Mouse (Mus musculus) liver, embryonic 14.5 days (tissue): ENCODE data around the gene Tnc. TPM values are rescaled to one million over a fixed set of nuclear protein-coding genes. Genes with fewer than 3 reads are reported as not detected.

Source experiments
- ATAC-seq: fragments of 200-750 bp; cut with Nextera tagmentation; 2 replicates; pipeline ENCODE4 v1.8.0; 2017; ENCODE audit warnings: moderate number of reproducible peaks, mild to moderate bottlenecking, moderate library complexity; ENCODE audit not compliant: insufficient read depth
- DNase-seq, 3 experiments: peaks; one replicate each; pipeline ENCODE4 v3.0.0-alpha.2; 2012 to 2013; ENCODE audit warnings: low read depth in 3 of 3, low spot score in 3 of 3
- H3K27ac ChIP-seq: fragments of 300-500 bp; sonication (generic); 2 replicates; pipeline ENCODE4 v1.5.1; 2014; ENCODE audit warnings: moderate library complexity, mild to moderate bottlenecking, control low read depth, inconsistent platforms
- H3K27me3 ChIP-seq: fragments of 300-500 bp; sonication (generic); 2 replicates; pipeline ENCODE4 v1.6.1; 2014; ENCODE audit warnings: mild to moderate bottlenecking, low read length, moderate library complexity; ENCODE audit not compliant: control insufficient read depth, insufficient read depth
- H3K36me3 ChIP-seq: fragments of 300-500 bp; sonication (generic); replicated peaks from 2 replicates; pipeline ENCODE4 v1.6.1; 2014; ENCODE audit warnings: low read depth; ENCODE audit not compliant: control insufficient read depth, insufficient read depth
- H3K4me1 ChIP-seq, 2 experiments: fragments of 200-500 bp in 1 of 2; fragments of 300-500 bp in 1 of 2; sonication (generic) in 1 of 2; replicated peaks; 2 replicates each; pipeline ENCODE4 v1.6.1; 2012 to 2014; ENCODE audit warnings: antibody characterized with exemption in 1 of 2, inconsistent platforms in 1 of 2, low read length in 1 of 2; ENCODE audit not compliant: control insufficient read depth in 2 of 2, insufficient read depth in 2 of 2
- H3K4me2 ChIP-seq: fragments of 300-500 bp; sonication (generic); 2 replicates; pipeline ENCODE4 v1.6.1; 2014; ENCODE audit warnings: low read depth, mild to moderate bottlenecking, control low read depth, moderate library complexity
- H3K4me3 ChIP-seq, 2 experiments: fragments of 200-500 bp in 1 of 2; fragments of 300-500 bp in 1 of 2; sonication (generic) in 1 of 2; 2 replicates each; pipeline ENCODE4 v1.5.1; 2012 to 2014; ENCODE audit warnings: low read depth in 2 of 2, low read length in 2 of 2, mild to moderate bottlenecking in 2 of 2, control low read depth in 1 of 2, inconsistent platforms in 1 of 2, moderate library complexity in 1 of 2; ENCODE audit not compliant: insufficient read depth in 1 of 2
- H3K9ac ChIP-seq: fragments of 300-500 bp; sonication (generic); replicated peaks from 2 replicates; pipeline ENCODE4 v1.6.1; 2014; ENCODE audit warnings: mild to moderate bottlenecking, control low read depth, moderate library complexity
- H3K9me3 ChIP-seq: fragments of 300-500 bp; sonication (generic); 2 replicates; pipeline ENCODE4 v1.6.1; 2016; ENCODE audit warnings: low read length, mixed read lengths; ENCODE audit not compliant: control insufficient read depth
- CTCF ChIP-seq: IDR thresholded peaks from 2 replicates; pipeline ENCODE4 v1.5.1; 2016; ENCODE audit warnings: antibody characterized with exemption, low read depth, control low read depth
- EP300 ChIP-seq: IDR thresholded peaks from 2 replicates; pipeline ENCODE4 v1.6.1; 2016; ENCODE audit warnings: antibody characterized with exemption, low read depth
- WGBS: fragments of 180-500 bp; shearing (Covaris S2); extraction: QIAGEN DNeasy Blood & Tissue Kit; methylation state at CpG from one replicate; pipeline ENCODE4 v1.1.7; 2014; ENCODE audit not compliant: insufficient replicate concordance; 5-methylcytosine and 5-hydroxymethylcytosine counted together
- polyA plus RNA-seq, 2 experiments: library from polyadenylated mRNA; depleted of rRNA in 1 of 2; stranded (reverse) in 1 of 2; unstranded in 1 of 2; fragments of >200 nt; fragmentation: Nextera tagmentation in 1 of 2; extraction: Ambion mirVana in 1 of 2; gene quantifications; 2 replicates each; pipeline versions ENCODE4 v1.2.1 to v1.2.3; 2012 to 2014

The Tnc gene
- polyA plus RNA-seq, 2 experiments: 1.8 to 2.0 TPM

DNA sequence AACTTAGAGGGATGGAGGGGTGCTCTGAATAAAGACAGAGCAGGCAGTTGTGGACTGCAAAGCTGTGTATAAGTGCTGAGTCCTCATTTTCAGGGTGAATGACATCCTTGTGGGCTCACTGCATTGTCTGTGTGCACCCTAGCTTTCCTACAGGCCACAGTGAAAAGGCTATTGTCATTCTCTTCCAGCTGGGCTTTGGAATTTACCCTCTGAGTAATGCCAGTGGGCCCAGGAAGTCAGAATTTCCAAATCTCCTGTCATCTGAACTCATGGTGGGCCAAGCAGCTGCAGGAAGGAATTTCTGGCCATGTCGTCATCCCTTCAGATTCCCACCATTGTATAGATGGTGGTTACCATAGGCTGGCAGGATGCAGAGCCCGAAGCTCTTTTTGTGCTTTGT, 44.6 kb downstream of the Tnc start:
- H3K27ac ChIP-seq: no peak overlapping the region
- DNase-seq: no peak
- no peak overlapping the region for H3K9ac ChIP-seq
- H3K9me3 ChIP-seq: no peaks in the 10 kb centered on the region
- H3K27me3 ChIP-seq: no peaks in the 10 kb centered on the region
- H3K4me3 ChIP-seq: no peak overlapping the region
- TF ChIP-seq EP300 (no peak), CTCF (no peak)
- H3K4me2 ChIP-seq: no peak overlapping the region
- WGBS: 36% methylated on average over 2 of the region's 2 CpGs
- no peak for ATAC-seq
- H3K4me1 ChIP-seq: no peaks in the 10 kb centered on the region
- no peaks in the 10 kb centered on the region for H3K36me3 ChIP-seq

DNA sequence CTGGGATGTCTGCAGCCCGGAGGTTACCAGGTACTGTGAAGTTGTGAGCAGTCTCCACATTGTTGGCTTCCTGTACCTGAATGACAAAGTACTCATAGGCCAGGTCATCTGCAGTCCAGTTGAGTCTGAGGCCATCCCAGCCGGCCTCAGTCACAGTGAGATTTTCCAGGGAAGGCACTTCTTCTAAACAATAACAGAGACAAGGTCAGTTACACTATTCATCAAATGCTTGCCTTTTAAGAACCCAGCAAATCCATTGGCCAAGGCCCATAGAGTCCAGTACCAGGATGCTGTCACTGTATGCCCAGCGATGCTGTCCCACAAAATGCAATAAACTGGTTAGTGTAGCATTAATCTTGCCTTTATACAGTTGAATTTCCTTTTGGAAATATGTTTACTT, 46.0 kb downstream of the Tnc start:
- WGBS: 67% methylated on average over 3 of the region's 3 CpGs
- ATAC-seq: no peak
- DNase-seq: no peak

GRCm38 (mm10) chr4:64000293-64000692, 46.5 kb downstream of the Tnc start:
- no peaks in the 10 kb centered on the region for H3K36me3 ChIP-seq
- no peak for TF ChIP-seq EP300
- H3K27ac ChIP-seq: no peak overlapping the region
- ATAC-seq (no peak), DNase-seq (no peak)
- H3K4me2 ChIP-seq: no peak overlapping the region
- H3K4me1 ChIP-seq: no peaks in the 10 kb centered on the region
- no peaks in the 10 kb centered on the region for H3K27me3 ChIP-seq
- no peak overlapping the region for H3K9ac ChIP-seq
- no peaks in the 10 kb centered on the region for H3K9me3 ChIP-seq
- no peak overlapping the region for H3K4me3 ChIP-seq
- WGBS: 69% methylated on average over 4 of the region's 4 CpGs

More for the DNA sequence above, 46.0 kb downstream of the Tnc start:
- H3K9me3 ChIP-seq: no peaks in the 10 kb centered on the region
- TF ChIP-seq EP300: no peak
- H3K4me2 ChIP-seq: no peak overlapping the region
- no peaks in the 10 kb centered on the region for H3K27me3 ChIP-seq
- H3K36me3 ChIP-seq: no peaks in the 10 kb centered on the region
- no peak overlapping the region for H3K9ac ChIP-seq
- H3K4me1 ChIP-seq: no peaks in the 10 kb centered on the region
- no peak overlapping the region for H3K4me3 ChIP-seq
- no peak overlapping the region for H3K27ac ChIP-seq

- no peaks in the 10 kb centered on the region for H3K4me1 ChIP-seq
- no peak overlapping the region for H3K9ac ChIP-seq
- WGBS: 48% methylated on average over 2 of the region's 2 CpGs
- ATAC-seq (no peak), DNase-seq (no peak)
- no peaks in the 10 kb centered on the region for H3K27me3 ChIP-seq
- no peaks in the 10 kb centered on the region for H3K9me3 ChIP-seq
- H3K4me3 ChIP-seq: no peak overlapping the region
- H3K27ac ChIP-seq: no peak overlapping the region
- no peak overlapping the region for H3K4me2 ChIP-seq
- TF ChIP-seq EP300: no peak
- no peak for TF ChIP-seq CTCF
- no peaks in the 10 kb centered on the region for H3K36me3 ChIP-seq
These were observed 53.2 kb downstream of the Tnc start for GRCm38 (mm10) chr4:63993462-63994113.

GRCm38 (mm10) chr4:63990216-63990615, 56.6 kb downstream of the Tnc start:
- no peak for TF ChIP-seq CTCF
- no peak for TF ChIP-seq EP300
- Histone ChIP-seq H3K9me3 (no peaks in the 10 kb centered on the region), H3K27me3 (no peaks in the 10 kb centered on the region), H3K4me3 (no peak overlapping the region), H3K27ac (no peak overlapping the region), H3K36me3 (no peaks in the 10 kb centered on the region), H3K4me1 (no peaks in the 10 kb centered on the region), H3K4me2 (no peak overlapping the region), H3K9ac (no peak overlapping the region)
- WGBS: 64% methylated on average over 1 of the region's 1 CpGs
- no peak for DNase-seq
- no peak for ATAC-seq
